Mouse (Mus musculus): ENCODE measurements around the gene Klra4.
"Not testable (repeated sequence)": the region's sequence is repeated elsewhere in the genome, so short reads cannot be mapped to it uniquely, and the experiment has no call there.

GRCm38 (mm10) chr6:130031493-130032089, 35.5 kb downstream of the Klra4 start:
- TF ChIP-seq ZNF384 (IDR thresholded peaks at IDR 0.05; ENCODE audit: low read depth, low read length); ZC3H11A (IDR thresholded peaks at IDR 0.05; ENCODE audit: borderline replicate concordance, low read depth, low read length); CHD2 (IDR thresholded peaks at IDR 0.05; ENCODE audit: low read depth, low read length); HCFC1 (IDR thresholded peaks at IDR 0.05; ENCODE audit: borderline replicate concordance, insufficient read depth, low read length): not testable (repeated sequence)
